Mouse (Mus musculus): ENCODE measurements at regions not wholly inside any gene's neighbourhood (a gene's known extent, or its start where the extent isn't known, plus 50 kb on each side); places are given as distances from the start of the nearest gene placed in this dataset.
A peak's percentile ranks its signal among the peaks of the same experiment; 100 is the strongest.

- intact Hi-C loops (cut with DNase I) = no loop called here
- DNase-seq (ENCODE audit: low spot score in 2 of 2) = no peak
These were observed 821.2 kb upstream of the Cdh7 start for GRCm38 (mm10) chr1:109161067-109161466.

- DNase-seq (ENCODE audit: low spot score in 2 of 2) = no peak
- intact Hi-C loops (cut with DNase I) = no loop called here
These were observed 811.4 kb upstream of the Cdh7 start for GRCm38 (mm10) chr1:109170838-109171237.

- no peak for DNase-seq (ENCODE audit: low spot score in 2 of 2)
- intact Hi-C loops (cut with DNase I) = no loop called here
These were observed 795.7 kb upstream of the Cdh7 start for GRCm38 (mm10) chr1:109186497-109186896.

- no peak for DNase-seq (ENCODE audit: low spot score in 2 of 2)
- intact Hi-C loops (cut with DNase I) = no loop called here
These were observed 762.1 kb upstream of the Cdh7 start for GRCm38 (mm10) chr1:109220088-109220487.

GRCm38 (mm10) chr1:109223571-109223970 is 758.7 kb upstream of the Cdh7 start:
- peak in 1 of 2 experiments; percentile 67 for DNase-seq (ENCODE audit: low spot score in 2 of 2)
- intact Hi-C loops (cut with DNase I) = no loop called here

All from left cerebral cortex, postnatal 25 days (tissue).